Mouse (Mus musculus): ENCODE data around the gene Hnrnpdl. TPM values are rescaled to one million over a fixed set of nuclear protein-coding genes. Genes with fewer than 3 reads are reported as not detected.

Gene Hnrnpdl
- polyA plus RNA-seq, 1 experiment from 2014 or later: 258 TPM

- Histone ChIP-seq H3K9me3 (replicated peaks) (no peaks in the 10 kb centered on the region), H3K36me3 (no peaks in the 10 kb centered on the region), H3K27ac (no peak overlapping the region), H3K4me2 (replicated peaks) (no peak overlapping the region), H3K27me3 (no peaks in the 10 kb centered on the region), H3K4me3 (no peak overlapping the region), H3K9ac (no peak overlapping the region), H3K4me1 (peaks cover 36% of the 10 kb centered on the region)
- ATAC-seq (ENCODE audit: low FRiP score): no peak
- whole genome bisulfite sequencing: 85% methylated on average over 4 of the region's 4 CpGs
These were observed 4.6 kb upstream of the Hnrnpdl start for GRCm38 (mm10) chr5:100044030-100044429.

GRCm38 (mm10) chr5:100043361-100043760 lies 3.9 kb upstream of the Hnrnpdl start:
- Histone ChIP-seq H3K4me2 (replicated peaks) (no peak overlapping the region), H3K27me3 (no peaks in the 10 kb centered on the region), H3K4me3 (no peak overlapping the region), H3K36me3 (no peaks in the 10 kb centered on the region), H3K27ac (no peak overlapping the region), H3K9ac (no peak overlapping the region), H3K9me3 (replicated peaks) (no peaks in the 10 kb centered on the region), H3K4me1 (peaks cover 29% of the 10 kb centered on the region)
- no peak for ATAC-seq (ENCODE audit: low FRiP score)
- WGBS: 88% methylated on average over 5 of the region's 5 CpGs

DNA sequence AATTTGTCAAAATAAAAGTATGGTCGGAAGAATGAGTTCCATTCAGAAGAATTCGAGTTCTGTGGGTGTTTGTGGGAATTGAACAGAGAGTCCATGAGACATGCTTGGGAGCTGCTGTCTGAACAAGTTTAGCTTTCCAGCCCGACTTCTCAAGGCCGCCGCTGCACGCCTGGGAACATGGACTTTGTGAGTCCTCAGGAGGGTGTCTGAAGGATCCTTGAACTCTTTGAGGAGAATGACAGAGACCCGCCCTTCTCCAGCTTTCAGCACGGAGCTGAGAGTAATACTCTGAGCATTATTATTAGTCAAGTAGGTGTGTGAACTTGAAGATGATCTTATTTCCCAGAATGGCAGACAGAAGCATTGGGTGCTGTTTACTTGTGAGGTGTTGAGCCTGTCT lies 3.0 kb upstream of the Hnrnpdl start:
- H3K27me3 ChIP-seq: no peaks in the 10 kb centered on the region
- no peaks in the 10 kb centered on the region for H3K9me3 ChIP-seq (replicated peaks)
- H3K36me3 ChIP-seq: no peaks in the 10 kb centered on the region
- no peak overlapping the region for H3K4me2 ChIP-seq (replicated peaks)
- no peak overlapping the region for H3K4me3 ChIP-seq
- WGBS: 95% methylated on average over 8 of the region's 8 CpGs
- H3K27ac ChIP-seq: no peak overlapping the region
- no peak overlapping the region for H3K9ac ChIP-seq
- H3K4me1 ChIP-seq: peaks cover 22% of the 10 kb centered on the region
- no peak for ATAC-seq (ENCODE audit: low FRiP score)

GRCm38 (mm10) chr5:100041272-100041671 lies 1.8 kb upstream of the Hnrnpdl start:
- Histone ChIP-seq H3K36me3 (peaks cover 6% of the 10 kb centered on the region; the same call in 1 of the 2 replicates), H3K27ac (no peak overlapping the region), H3K9me3 (replicated peaks) (no peaks in the 10 kb centered on the region), H3K27me3 (no peaks in the 10 kb centered on the region), H3K4me2 (replicated peaks) (peak overlapping the region; percentile 73), H3K9ac (no peak overlapping the region), H3K4me1 (peaks cover 22% of the 10 kb centered on the region), H3K4me3 (no peak overlapping the region)
- ATAC-seq (ENCODE audit: low FRiP score): no peak
- WGBS: 69% methylated on average over 4 of the region's 4 CpGs

DNA sequence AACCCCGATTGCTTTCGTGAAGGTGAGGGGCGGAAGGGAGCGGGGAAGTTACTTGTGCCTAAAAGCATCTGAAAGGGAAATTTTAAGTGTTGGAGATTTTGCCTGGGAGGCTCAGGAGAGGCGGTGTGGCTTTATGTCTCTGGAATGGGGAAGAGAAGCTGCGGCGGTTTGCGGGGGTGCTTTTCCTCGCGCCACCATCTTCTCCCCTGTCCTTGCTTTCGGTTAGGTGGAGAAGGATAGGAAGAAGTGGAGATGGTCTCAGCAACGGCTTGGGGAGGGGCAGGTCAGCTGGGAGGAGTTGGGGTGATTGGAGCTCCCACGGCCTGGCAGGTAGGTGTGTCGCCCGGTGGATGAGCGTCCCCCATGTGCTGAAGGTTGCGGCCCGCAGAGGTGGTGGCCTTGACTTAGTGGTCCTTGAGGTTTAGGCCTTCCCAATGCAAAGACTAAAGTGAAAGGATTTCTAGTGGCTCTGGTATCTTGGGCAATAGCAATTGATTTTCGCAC lies 869 bp upstream of the Hnrnpdl start:
- Histone ChIP-seq H3K4me2 (replicated peaks) (peak overlapping the region; percentile 73), H3K9ac (peak overlapping the region; percentile 99), H3K4me1 (peaks cover 26% of the 10 kb centered on the region), H3K9me3 (replicated peaks) (no peaks in the 10 kb centered on the region), H3K36me3 (peaks cover 10% of the 10 kb centered on the region), H3K27me3 (no peaks in the 10 kb centered on the region), H3K27ac (peak overlapping the region; percentile 99), H3K4me3 (peak overlapping the region; percentile 96)
- WGBS: 2% methylated on average over 19 of the region's 19 CpGs
- ATAC-seq (ENCODE audit: low FRiP score): no peak

DNA sequence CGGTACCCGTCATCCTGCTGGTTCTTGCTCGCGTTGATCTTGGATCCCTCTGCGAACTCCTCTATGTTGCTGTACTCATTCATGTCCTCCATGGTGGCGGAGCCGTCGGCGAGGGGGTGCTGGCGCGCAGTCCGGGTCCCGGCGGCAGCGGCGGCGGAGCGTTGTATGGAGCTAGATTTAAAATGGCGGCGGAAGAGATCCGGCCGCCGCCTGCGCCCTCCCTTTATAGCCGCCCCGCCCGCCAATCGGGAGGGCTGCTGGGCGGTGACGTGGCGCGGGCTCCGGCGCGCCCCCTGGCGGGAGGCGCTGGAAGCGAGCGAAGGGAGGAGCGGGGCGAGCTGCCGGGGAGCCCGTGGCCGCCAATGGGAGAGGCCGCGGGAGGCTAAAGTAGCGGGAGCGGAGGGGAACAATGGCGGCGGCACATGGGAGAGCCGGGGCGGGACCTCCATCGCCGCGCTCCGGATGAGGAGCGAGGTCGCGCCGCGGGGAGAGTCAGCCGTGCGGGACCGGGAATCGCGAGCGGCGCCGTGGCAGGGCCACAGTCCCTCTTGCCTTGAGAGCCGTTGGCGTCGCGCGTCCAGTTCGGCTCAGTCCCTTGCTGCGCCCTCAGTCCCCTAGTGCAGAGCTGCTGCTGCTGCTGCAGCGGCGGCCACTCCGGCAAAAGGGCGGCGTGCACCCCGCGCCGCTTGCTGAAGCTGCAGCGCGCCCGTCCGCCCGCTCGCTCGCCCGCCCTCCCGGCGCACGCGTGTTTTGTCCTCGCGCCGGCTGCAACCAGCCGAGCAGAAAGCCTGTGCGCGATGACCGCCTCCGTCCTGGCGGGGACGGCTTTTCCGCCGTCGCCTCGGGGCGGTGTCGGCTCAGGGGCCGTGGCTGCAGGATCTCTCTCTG lies 506 bp downstream of the Hnrnpdl start:
- peak overlapping the region; percentile 99 for H3K27ac ChIP-seq
- H3K36me3 ChIP-seq: peaks cover 21% of the 10 kb centered on the region
- H3K4me3 ChIP-seq: peak overlapping the region; percentile 96
- under 1% methylated on average over 105 of the region's 113 CpGs for WGBS
- H3K9me3 ChIP-seq (replicated peaks): no peaks in the 10 kb centered on the region
- ATAC-seq (ENCODE audit: low FRiP score): peak; percentile 74
- peaks cover 31% of the 10 kb centered on the region for H3K4me1 ChIP-seq
- no peaks in the 10 kb centered on the region for H3K27me3 ChIP-seq
- peak overlapping the region; percentile 73 for H3K4me2 ChIP-seq (replicated peaks)
- H3K9ac ChIP-seq: peak overlapping the region; percentile 99

GRCm38 (mm10) chr5:100037965-100038713 lies 1.3 kb downstream of the Hnrnpdl start:
- Histone ChIP-seq H3K9ac (peak overlapping the region; percentile 99), H3K4me1 (peaks cover 32% of the 10 kb centered on the region)
- 2% methylated on average over 45 of the region's 45 CpGs for WGBS

DNA sequence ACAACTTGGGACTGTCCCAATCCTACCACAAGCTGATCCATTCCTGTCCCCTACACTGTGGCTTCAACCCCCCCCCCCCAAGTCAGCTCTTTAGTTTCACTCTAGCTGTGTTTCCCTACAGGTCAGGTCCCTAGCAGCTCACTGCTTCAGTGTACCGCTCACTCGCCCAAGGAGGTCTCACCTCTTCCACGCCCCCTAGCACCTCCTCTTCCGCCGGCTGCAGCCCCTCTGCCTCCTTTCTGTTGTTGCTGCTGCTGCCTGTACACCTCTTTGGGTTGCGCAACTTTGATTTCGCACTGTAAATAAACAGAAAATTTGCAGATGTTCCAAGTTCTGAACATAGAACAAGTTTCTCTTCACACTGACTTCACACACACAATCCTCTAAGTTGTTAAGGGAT lies 2.8 kb downstream of the Hnrnpdl start:
- peak overlapping the region; percentile 73 for H3K4me2 ChIP-seq (replicated peaks)
- no peak overlapping the region for H3K27ac ChIP-seq
- H3K27me3 ChIP-seq: no peaks in the 10 kb centered on the region
- no peak for ATAC-seq (ENCODE audit: low FRiP score)
- H3K4me3 ChIP-seq: peak overlapping the region; percentile 96
- peak overlapping the region; percentile 99 for H3K9ac ChIP-seq
- no peaks in the 10 kb centered on the region for H3K9me3 ChIP-seq (replicated peaks)
- 35% methylated on average over 7 of the region's 7 CpGs for WGBS
- H3K4me1 ChIP-seq: peaks cover 32% of the 10 kb centered on the region
- peaks cover 42% of the 10 kb centered on the region for H3K36me3 ChIP-seq

More at GRCm38 (mm10) chr5:100037965-100038713, 1.3 kb downstream of the Hnrnpdl start:
- Histone ChIP-seq H3K4me2 (replicated peaks) (peak overlapping the region; percentile 73), H3K4me3 (peak overlapping the region; percentile 96), H3K27me3 (no peaks in the 10 kb centered on the region), H3K36me3 (peaks cover 27% of the 10 kb centered on the region), H3K27ac (peak overlapping the region; percentile 99), H3K9me3 (replicated peaks) (no peaks in the 10 kb centered on the region)
- ATAC-seq (ENCODE audit: low FRiP score): peak; percentile 27

DNA sequence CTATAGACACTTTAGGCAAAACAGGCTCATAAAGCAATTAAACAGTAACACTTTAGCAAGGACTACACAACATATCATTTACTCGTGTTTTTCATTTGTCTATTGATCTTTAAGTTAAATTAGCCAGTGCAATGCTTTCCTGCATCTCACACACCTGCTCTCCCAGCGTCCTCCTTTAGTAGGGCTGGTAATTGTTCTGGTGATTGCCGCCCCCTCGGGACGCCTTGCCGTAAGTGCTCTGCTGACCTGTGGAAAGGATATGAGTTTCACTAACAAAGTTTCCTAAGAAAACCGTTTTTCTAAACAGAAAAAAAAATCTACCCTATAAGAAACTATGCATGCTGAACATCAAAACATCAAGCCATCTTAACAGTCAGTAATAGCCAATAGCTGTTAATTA lies 3.5 kb downstream of the Hnrnpdl start:
- Histone ChIP-seq H3K4me3 (peak overlapping the region; percentile 96; the same call in 1 of the 2 replicates), H3K4me1 (peaks cover 30% of the 10 kb centered on the region), H3K4me2 (replicated peaks) (peak overlapping the region; percentile 73), H3K27ac (no peak overlapping the region), H3K27me3 (no peaks in the 10 kb centered on the region), H3K9me3 (replicated peaks) (no peaks in the 10 kb centered on the region), H3K9ac (0 out of 2 replicates have a peak overlapping the region, but pooled peaks have one; percentile 99), H3K36me3 (peaks cover 46% of the 10 kb centered on the region)
- WGBS: 54% methylated on average over 7 of the region's 7 CpGs
- ATAC-seq (ENCODE audit: low FRiP score): no peak

DNA sequence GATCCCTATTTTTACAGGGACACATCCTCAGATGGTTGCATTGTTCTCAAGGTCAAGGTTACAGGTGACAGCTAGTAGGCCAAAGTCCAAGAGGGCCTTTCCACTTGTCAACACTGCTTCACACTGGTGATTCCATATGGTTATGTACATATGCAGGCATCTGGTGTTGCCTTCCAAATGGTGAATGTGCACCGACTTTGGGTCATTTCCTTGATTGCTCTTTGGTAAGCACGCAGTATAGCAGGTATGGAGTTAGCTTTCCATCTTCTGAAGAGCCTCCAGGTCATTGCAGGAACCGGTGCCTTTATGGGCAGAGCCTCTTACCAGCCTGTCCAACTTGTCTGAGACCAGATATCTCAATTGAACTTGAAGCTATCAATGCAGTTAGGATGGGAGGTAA lies 6.8 kb downstream of the Hnrnpdl start:
- Histone ChIP-seq H3K4me1 (peaks cover 30% of the 10 kb centered on the region), H3K27me3 (no peaks in the 10 kb centered on the region), H3K9me3 (replicated peaks) (no peaks in the 10 kb centered on the region), H3K4me3 (no peak overlapping the region), H3K9ac (no peak overlapping the region), H3K36me3 (peaks cover 46% of the 10 kb centered on the region), H3K27ac (no peak overlapping the region), H3K4me2 (replicated peaks) (no peak overlapping the region)
- ATAC-seq (ENCODE audit: low FRiP score): no peak
- 86% methylated on average over 3 of the region's 3 CpGs for WGBS

DNA sequence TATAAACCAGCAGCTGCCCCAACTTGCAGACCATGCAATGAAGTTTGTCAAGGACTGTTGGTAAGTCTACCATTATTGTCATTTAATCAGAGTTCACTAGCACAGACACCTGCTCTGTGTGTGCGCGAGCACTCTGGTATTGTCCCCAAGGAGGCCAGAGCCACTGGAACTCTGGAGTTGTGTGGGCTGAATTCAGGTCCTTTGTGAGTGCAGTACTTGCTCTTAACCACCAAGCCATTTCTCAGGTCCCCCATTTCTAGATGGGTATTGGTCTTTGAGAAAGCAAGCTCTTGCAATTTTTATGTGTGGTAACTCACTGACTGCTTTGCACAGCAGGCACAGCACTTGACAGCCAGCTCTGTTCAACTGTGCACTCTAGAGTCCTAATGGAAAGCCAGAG lies 7.4 kb downstream of the Hnrnpdl start:
- no peak overlapping the region for H3K27ac ChIP-seq
- H3K4me2 ChIP-seq (replicated peaks): no peak overlapping the region
- H3K9ac ChIP-seq: no peak overlapping the region
- WGBS: 89% methylated on average over 2 of the region's 2 CpGs
- peaks cover 46% of the 10 kb centered on the region for H3K36me3 ChIP-seq
- no peak overlapping the region for H3K4me3 ChIP-seq
- H3K9me3 ChIP-seq (replicated peaks): no peaks in the 10 kb centered on the region
- H3K4me1 ChIP-seq: peaks cover 26% of the 10 kb centered on the region
- no peaks in the 10 kb centered on the region for H3K27me3 ChIP-seq
- ATAC-seq (ENCODE audit: low FRiP score): no peak

DNA sequence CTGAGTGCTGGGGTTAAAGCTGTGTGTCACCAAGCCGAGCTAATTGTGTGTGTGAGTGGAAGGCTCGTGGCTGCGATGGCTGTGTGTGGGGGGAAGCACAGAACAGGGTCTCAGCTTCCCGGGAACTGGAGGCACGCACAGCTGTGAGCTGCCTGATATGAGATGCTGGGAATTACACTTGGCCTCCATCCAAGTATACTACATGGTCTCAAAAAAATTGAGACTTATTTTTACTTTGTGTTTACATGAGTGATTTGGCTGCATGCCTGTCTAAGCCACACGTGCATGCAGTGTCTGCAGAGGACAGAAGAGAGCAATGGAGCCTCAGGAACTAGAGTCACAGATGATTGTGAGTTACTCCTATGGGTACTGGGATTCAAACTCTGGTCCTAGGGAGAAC lies 9.4 kb downstream of the Hnrnpdl start:
- peak overlapping the region; percentile 40; the same call in 1 of the 2 replicates for H3K27ac ChIP-seq
- H3K27me3 ChIP-seq: no peaks in the 10 kb centered on the region
- H3K4me1 ChIP-seq: peaks cover 11% of the 10 kb centered on the region
- 45% methylated on average over 6 of the region's 6 CpGs for WGBS
- H3K9ac ChIP-seq: no peak overlapping the region
- ATAC-seq (ENCODE audit: low FRiP score): peak; percentile 46
- H3K9me3 ChIP-seq (replicated peaks): no peaks in the 10 kb centered on the region
- H3K4me2 ChIP-seq (replicated peaks): no peak overlapping the region
- H3K4me3 ChIP-seq: no peak overlapping the region
- peaks cover 36% of the 10 kb centered on the region for H3K36me3 ChIP-seq
